Mouse (Mus musculus): ENCODE data around the gene 2310061I04Rik. TPM values are rescaled to one million over a fixed set of nuclear protein-coding genes. Genes with fewer than 3 reads are reported as not detected.

The 2310061I04Rik gene
- polyA plus RNA-seq, 1 experiment, result 73.4 TPM

DNA sequence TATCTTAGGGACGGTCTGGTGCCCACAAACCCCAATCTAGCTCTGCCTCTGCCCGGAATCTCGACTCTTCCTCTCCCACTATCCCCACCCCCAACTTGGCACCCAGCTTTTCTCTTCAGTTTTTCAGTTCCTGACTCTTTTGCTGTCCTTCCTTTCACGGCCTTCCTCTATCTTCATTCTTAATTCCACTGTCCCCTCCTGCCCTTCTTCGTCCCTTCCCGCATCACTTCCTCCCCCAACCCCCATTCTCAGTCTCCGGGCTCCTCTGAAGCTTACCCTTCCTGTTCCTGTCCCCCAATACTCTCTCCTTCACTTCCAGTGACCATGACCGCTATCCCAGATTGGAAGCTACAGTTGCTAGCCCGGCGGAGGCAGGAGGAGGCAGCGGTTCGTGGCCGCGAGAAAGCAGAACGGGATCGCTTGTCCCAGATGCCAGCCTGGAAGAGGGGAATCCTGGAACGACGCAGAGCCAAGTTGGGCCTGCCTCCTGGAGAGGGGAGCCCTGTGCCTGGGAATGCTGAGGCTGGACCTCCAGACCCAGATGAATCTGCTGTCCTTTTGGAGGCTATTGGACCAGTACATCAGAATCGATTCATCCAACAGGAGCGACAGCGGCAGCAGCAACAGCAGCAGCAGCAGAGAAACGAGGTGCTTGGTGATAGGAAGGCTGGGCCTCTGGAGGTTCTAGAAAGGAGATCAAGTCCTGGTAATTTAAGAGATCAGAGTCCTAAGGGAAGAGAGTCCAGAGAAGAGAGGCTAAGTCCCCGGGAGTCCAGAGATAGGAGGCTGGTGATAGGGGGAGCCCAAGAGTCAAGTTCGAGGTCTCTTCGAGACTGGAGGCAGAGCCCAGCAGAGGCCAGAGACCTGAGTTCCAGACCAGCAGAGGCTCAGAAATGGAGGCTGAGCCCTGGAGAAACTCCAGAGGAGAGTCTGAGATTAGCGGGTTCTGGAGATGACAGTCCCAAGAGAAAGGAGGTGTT is 30.0 kb downstream of the 2310061I04Rik start:
- Histone ChIP-seq H3K4me1 (replicated peaks; ENCODE audit: control insufficient read depth, insufficient read depth, low read length) (peaks cover 39% of the 10 kb centered on the region), H3K4me3 (ENCODE audit: control insufficient read depth, insufficient read depth, low read length) (peak overlapping the region; percentile 96), H3K27ac (ENCODE audit: control insufficient read depth, insufficient read depth, low read length) (peak overlapping the region; percentile 55), H3K36me3 (ENCODE audit: control insufficient read depth, insufficient read depth, low read length) (no peaks in the 10 kb centered on the region), H3K27me3 (ENCODE audit: control insufficient read depth, insufficient read depth, low read length) (no peaks in the 10 kb centered on the region)
- 6% methylated on average over 26 of the region's 26 CpGs for WGBS
- TF ChIP-seq CTCF (IDR thresholded peaks at IDR 0.05; ENCODE audit: borderline replicate concordance, control insufficient read depth, extremely low read depth, insufficient read depth, low read length, poor library complexity), result peak; percentile 10; the same call in 1 of the 2 replicates
- no peak for TF ChIP-seq POLR2A (IDR thresholded peaks at IDR 0.05; ENCODE audit: control insufficient read depth, extremely low read depth, insufficient read depth, low read length, poor library complexity)
- DNase-seq, result peak; percentile 72

DNA sequence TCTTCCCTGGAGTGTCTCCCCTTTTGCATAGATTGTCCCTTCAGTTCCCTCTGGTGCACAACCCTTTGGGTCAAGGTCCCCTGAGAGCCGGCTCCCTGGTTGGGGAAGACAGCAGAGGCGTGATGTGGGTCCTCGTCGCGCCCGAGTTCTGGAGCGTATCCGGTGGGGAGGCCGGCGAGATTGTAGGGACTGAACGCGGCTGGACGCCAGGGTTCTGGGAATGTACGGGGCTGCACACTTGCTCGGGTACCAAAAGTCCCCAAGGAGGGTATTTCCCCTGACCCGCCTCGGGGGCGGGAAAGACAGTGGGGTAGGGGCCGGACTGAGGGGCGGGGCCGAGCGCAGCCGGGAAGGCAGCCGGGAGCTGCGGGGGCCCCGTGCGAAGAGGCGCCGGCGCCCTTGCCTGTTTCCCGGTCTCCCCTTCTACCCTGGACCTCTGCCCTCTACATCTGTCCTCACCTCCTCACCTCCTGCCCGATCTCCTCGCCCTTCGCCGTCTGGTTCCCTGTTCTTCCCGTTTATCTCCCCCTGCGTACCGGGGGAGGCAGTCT is 30.9 kb downstream of the 2310061I04Rik start:
- H3K36me3 ChIP-seq (ENCODE audit: control insufficient read depth, insufficient read depth, low read length), result no peaks in the 10 kb centered on the region
- H3K4me1 ChIP-seq (replicated peaks; ENCODE audit: control insufficient read depth, insufficient read depth, low read length), result peaks cover 36% of the 10 kb centered on the region
- H3K27me3 ChIP-seq (ENCODE audit: control insufficient read depth, insufficient read depth, low read length), result no peaks in the 10 kb centered on the region
- TF ChIP-seq POLR2A (IDR thresholded peaks at IDR 0.05; ENCODE audit: control insufficient read depth, extremely low read depth, insufficient read depth, low read length, poor library complexity), result no peak
- TF ChIP-seq CTCF (IDR thresholded peaks at IDR 0.05; ENCODE audit: borderline replicate concordance, control insufficient read depth, extremely low read depth, insufficient read depth, low read length, poor library complexity), result no peak
- DNase-seq, result peak; percentile 59
- WGBS, result under 1% methylated on average over 38 of the region's 38 CpGs
- H3K27ac ChIP-seq (ENCODE audit: control insufficient read depth, insufficient read depth, low read length), result peak overlapping the region; percentile 55; the same call in 1 of the 2 replicates
- peak overlapping the region; percentile 96 for H3K4me3 ChIP-seq (ENCODE audit: control insufficient read depth, insufficient read depth, low read length)

DNA sequence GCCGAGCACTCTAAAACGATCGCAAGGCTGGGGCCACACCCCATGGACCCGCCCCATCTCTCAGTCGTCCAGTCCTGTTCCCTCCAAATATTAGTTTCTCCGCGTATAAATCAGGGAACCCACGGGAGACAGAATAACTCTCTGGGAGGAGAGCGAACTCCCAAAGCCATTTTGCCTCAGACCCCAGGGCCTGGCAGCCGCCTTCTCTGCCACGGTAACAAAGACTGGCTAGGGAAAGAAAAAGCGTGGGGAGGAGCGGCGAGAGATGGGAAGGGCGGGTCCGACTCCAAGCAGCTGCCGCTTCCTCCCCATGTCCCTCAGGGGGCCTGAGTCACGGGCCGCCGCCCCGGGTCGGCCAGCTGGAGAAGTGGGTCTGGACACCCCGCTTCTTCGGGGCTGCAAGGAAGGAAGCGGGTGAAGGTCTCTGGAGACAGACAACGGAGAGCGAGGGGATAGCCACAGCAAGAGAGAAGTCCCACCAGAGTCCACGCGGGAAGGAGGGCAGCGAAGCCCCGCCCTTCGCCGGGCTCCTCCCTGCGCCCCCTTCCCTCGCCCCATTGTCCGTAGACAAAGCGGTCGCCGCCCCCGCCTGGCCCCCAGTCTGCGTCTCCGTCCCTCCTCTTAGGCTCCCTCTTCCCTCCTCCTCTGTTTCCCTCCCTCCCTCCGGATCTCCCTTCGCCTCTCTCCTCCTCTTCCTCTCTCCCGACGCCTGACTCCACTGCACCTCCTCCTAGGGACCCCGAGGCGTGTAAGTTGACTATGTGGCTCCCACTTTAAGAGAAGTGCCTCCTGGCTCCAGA is 31.6 kb downstream of the 2310061I04Rik start, which contains the start of gene Ppp1r18:
Gene Ppp1r18 (plus strand): TSS at position 113 of the 800 bp plus-strand sequence.
- DNase-seq, result peak; percentile 43
- peak within 1 kb of the TSS; percentile 96 for H3K4me3 ChIP-seq (ENCODE audit: control insufficient read depth, insufficient read depth, low read length)
- TF ChIP-seq POLR2A (IDR thresholded peaks at IDR 0.05; ENCODE audit: control insufficient read depth, extremely low read depth, insufficient read depth, low read length, poor library complexity), result no peak; the same call in 1 of the 2 replicates
- peak; percentile 17; the same call in 1 of the 2 replicates for TF ChIP-seq CTCF (IDR thresholded peaks at IDR 0.05; ENCODE audit: borderline replicate concordance, control insufficient read depth, extremely low read depth, insufficient read depth, low read length, poor library complexity)
- WGBS, result 2% methylated on average over 48 of the region's 48 CpGs
- H3K4me1 ChIP-seq (replicated peaks; ENCODE audit: control insufficient read depth, insufficient read depth, low read length), result peaks cover 35% of the 10 kb centered on the region
- H3K27me3 ChIP-seq (ENCODE audit: control insufficient read depth, insufficient read depth, low read length), result no peaks in the 10 kb centered on the region
- peak within 1 kb of the TSS; percentile 36; the same call in 1 of the 2 replicates for H3K27ac ChIP-seq (ENCODE audit: control insufficient read depth, insufficient read depth, low read length)
- no peaks in the 10 kb centered on the region for H3K36me3 ChIP-seq (ENCODE audit: control insufficient read depth, insufficient read depth, low read length)

- Histone ChIP-seq H3K4me1 (replicated peaks; ENCODE audit: control insufficient read depth, insufficient read depth, low read length) (peaks cover 32% of the 10 kb centered on the region), H3K27me3 (ENCODE audit: control insufficient read depth, insufficient read depth, low read length) (no peaks in the 10 kb centered on the region), H3K4me3 (ENCODE audit: control insufficient read depth, insufficient read depth, low read length) (no peak overlapping the region), H3K36me3 (ENCODE audit: control insufficient read depth, insufficient read depth, low read length) (no peaks in the 10 kb centered on the region), H3K27ac (ENCODE audit: control insufficient read depth, insufficient read depth, low read length) (no peak overlapping the region)
- 59% methylated on average over 10 of the region's 10 CpGs for WGBS
- TF ChIP-seq POLR2A (IDR thresholded peaks at IDR 0.05; ENCODE audit: control insufficient read depth, extremely low read depth, insufficient read depth, low read length, poor library complexity) (no peak), CTCF (IDR thresholded peaks at IDR 0.05; ENCODE audit: borderline replicate concordance, control insufficient read depth, extremely low read depth, insufficient read depth, low read length, poor library complexity) (no peak)
- DNase-seq, result no peak
Observed at GRCm38 (mm10) chr17:35864832-35865353, 32.3 kb downstream of the 2310061I04Rik start.

GRCm38 (mm10) chr17:35861198-35861857 is 35.9 kb downstream of the 2310061I04Rik start, which contains the start of gene Nrm:
Gene Nrm, plus strand, starts transcription at chr17:35861318.
- Histone ChIP-seq H3K4me1 (replicated peaks; ENCODE audit: control insufficient read depth, insufficient read depth, low read length) (peaks cover 15% of the 10 kb centered on the region), H3K4me3 (ENCODE audit: control insufficient read depth, insufficient read depth, low read length) (peak within 1 kb of the TSS; percentile 82), H3K27ac (ENCODE audit: control insufficient read depth, insufficient read depth, low read length) (no peak within 1 kb of the TSS), H3K27me3 (ENCODE audit: control insufficient read depth, insufficient read depth, low read length) (no peaks in the 10 kb centered on the region), H3K36me3 (ENCODE audit: control insufficient read depth, insufficient read depth, low read length) (peaks cover 7% of the 10 kb centered on the region; the same call in 1 of the 2 replicates)
- TF ChIP-seq CTCF (IDR thresholded peaks at IDR 0.05; ENCODE audit: borderline replicate concordance, control insufficient read depth, extremely low read depth, insufficient read depth, low read length, poor library complexity) (no peak), POLR2A (IDR thresholded peaks at IDR 0.05; ENCODE audit: control insufficient read depth, extremely low read depth, insufficient read depth, low read length, poor library complexity) (no peak; the same call in 1 of the 2 replicates)
- WGBS, result under 1% methylated on average over 47 of the region's 47 CpGs
- DNase-seq, result peak; percentile 87

All from thymus, adult 2 months (tissue).